Mouse (Mus musculus) left cerebral cortex, adult 18-20 months (tissue): ENCODE measurements around the gene Defb19. TPM values are rescaled to one million over a fixed set of nuclear protein-coding genes. Genes with fewer than 3 reads are reported as not detected.

ENCODE experiments used
- DNase-seq, 2 experiments: peaks; one replicate each; pipeline ENCODE4 v3.0.0; 2021 to 2022; ENCODE audit warnings: low spot score in 2 of 2, mixed read lengths in 1 of 2
- long read RNA-seq, 2 experiments: library from polyadenylated mRNA; stranded (forward); transcript quantifications; one replicate each; pipeline ENCODE4 v2.0.0; 2021
- total RNA-seq, 2 experiments: library from RNA; stranded (reverse); gene quantifications; 2 replicates each; pipeline ENCODE4 v1.2.3; 2021

The Defb19 gene
- not detected for total RNA-seq
- long read RNA-seq, experiment 1: 0 reads
- long read RNA-seq, experiment 2: 0 reads

- DNase-seq: no peak
Observed at GRCm38 (mm10) chr2:152580107-152580506, at the start of gene Defb19. Gene Defb19 (minus strand): TSS chr2:152580312.

DNA sequence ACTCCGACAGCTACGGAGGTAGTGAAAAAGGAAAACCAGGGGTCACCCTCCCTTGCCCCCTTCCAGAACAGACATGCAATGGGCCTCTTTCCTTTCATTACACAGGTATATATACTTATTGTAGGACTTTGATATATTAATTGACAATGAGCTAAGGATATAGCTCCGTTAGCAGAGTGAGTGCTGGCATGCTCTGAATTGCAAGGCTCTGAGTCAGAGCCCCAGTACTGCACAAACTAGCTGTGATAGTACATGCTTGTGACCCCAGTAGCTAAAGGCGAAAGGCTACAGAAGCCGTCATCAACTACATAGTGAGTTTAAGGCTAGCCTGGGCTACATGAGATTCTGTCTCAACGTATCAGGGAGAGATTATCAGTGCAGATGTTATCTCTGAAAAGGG is 49.8 kb upstream of the Defb19 start:
- no peak for DNase-seq

DNA sequence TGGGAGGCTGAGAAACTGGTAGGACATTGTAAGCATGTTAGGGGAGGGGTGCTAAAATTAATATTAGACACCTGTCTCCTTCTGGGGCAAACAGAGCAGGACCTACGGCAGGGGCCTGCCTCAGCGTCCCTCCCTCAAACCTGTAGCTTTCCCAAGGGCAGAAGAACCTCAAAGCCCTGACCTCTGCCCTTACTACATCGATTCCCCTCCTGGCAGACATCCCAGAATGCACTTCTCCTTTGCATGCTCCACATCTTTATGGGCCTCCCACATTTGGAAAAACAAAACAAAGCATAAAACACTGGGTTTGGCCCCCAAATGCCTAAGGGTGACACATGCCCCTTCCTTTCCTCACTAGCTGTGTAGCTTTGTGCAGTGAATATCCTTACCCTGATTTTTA is 49.1 kb upstream of the Defb19 start:
- no peak for DNase-seq

DNA sequence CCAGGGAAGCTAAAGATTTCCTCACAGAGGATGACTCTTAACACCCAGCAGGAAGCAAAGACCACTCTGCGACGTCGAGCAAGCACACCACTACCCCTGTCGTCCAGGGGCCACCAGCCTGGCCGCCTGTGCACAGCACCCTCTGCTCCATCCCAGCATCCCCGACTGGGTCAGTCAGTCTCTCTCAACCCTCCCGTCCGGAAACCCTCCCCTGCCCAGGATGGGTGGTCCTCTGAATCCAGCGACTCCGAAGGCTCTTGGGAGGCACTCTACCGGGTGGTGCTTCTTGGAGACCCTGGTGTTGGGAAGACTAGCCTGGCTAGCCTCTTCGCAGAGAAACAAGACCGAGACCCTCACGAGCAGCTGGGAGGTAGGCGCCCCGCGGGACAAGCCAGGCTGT is 48.0 kb upstream of the Defb19 start:
- no peak for DNase-seq

GRCm38 (mm10) chr2:152626774-152627591 is 46.9 kb upstream of the Defb19 start, which contains the start of gene Rem1:
Gene Rem1 (plus strand): TSS chr2:152626951.
- DNase-seq: no peak

DNA sequence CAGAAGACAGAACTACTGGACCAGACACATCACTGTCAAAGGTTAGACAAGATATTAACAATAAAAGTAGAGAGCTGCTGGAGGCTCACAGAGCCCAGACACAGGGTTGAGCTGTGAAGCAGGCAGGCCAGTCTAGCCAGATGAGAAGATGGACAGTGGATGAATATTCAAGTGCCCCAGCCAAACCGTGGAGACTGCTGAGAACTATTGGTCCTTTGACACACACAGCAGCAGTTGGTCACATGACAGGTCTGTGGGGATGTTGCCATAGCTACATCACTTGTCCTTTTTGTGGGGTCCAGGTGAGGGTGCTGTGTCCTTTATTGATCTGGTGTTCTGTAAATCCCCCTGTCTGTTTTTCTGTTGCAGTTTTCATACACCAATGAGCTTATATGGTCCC is 45.1 kb upstream of the Defb19 start:
- DNase-seq: no peak

DNA sequence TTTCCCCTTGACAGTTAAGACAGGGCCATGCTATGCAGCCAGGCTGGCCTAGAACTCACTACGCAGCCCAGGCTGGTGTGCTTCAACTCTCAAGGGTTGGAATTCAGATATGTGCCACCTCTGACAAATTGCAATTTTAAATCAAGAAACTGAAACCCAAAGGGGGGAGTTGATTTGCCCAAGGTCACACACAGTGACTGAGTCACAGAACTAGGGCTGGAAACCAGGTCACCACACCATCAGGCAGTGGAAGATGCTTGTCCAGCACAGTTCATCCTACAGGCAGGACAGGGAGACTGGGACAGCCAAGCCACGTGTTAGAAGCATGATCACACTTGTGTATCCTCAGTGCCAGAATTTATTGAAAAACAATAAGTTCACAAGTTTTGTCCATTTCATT is 44.5 kb upstream of the Defb19 start:
- DNase-seq: no peak

- no peak for DNase-seq
Observed at GRCm38 (mm10) chr2:152622953-152623352, 42.8 kb upstream of the Defb19 start, which contains the start of gene Defb25. Gene Defb25 (minus strand): TSS chr2:152623053.

DNA sequence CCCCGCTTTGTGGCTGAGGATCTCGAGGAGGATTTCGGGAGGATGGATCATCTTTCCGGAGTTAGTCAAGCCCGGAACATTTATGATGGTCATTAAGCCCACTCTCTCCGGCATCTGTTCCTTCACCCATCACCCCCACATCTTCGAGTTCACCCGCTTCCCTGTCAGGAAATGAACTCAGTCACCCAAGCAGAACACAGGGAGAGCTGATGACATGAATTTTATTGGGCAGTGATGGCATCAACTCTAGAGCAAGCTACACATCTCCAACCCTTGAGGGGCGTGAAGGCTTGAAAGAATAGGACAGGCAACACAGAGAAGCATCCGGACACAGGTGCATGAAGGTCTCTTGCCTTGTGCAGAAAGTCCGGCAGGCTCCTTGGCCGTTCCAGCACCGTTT is 42.0 kb upstream of the Defb19 start:
- no peak for DNase-seq

GRCm38 (mm10) chr2:152620367-152621134 is 40.4 kb upstream of the Defb19 start:
- peak; percentile 17 to 43 for DNase-seq

GRCm38 (mm10) chr2:152617374-152617773 is 37.3 kb upstream of the Defb19 start:
- no peak for DNase-seq

DNA sequence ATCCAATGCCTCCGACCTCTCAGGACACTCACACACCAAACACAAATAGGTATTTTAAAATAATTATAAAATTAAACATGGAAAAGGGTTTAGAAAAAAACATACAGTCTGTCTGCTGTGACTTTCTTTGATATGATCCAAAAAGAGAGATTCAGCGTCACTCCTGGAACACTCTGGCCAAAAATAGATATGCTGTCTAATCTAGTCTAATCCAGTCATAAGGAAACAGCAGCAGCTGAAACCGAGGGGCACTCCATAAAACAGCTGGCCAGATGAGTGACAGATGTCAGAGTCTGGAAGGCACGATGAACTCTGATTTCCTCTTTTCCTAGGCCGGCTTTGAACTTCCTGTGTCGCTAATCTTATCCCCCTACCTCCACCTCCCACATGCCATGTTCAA is 36.4 kb upstream of the Defb19 start:
- DNase-seq: no peak

- peak; percentile 47 to 60 for DNase-seq
Observed at GRCm38 (mm10) chr2:152615563-152615962, 35.5 kb upstream of the Defb19 start.

DNA sequence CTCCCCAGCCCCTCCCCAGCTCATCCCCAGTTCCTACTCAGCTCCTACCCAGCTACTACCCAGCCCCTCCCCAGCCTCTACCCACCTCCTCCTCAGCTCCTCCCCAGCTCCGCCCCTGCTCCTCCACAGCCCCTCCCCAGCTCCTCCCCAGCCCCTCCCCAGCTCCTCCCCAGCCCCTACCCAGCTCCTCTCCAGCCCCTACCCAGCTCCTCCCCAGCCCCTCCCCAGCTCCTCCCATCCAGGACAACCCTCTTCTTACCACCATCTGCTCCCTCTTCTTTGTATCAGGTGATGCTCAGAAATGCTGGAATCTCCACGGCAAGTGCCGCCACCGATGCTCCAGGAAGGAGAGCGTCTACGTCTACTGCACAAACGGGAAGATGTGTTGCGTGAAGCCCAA is 32.1 kb upstream of the Defb19 start:
- no peak for DNase-seq

- no peak for DNase-seq
Observed at GRCm38 (mm10) chr2:152608719-152609118, 28.6 kb upstream of the Defb19 start.

GRCm38 (mm10) chr2:152607746-152608145 is 27.6 kb upstream of the Defb19 start:
- no peak for DNase-seq

GRCm38 (mm10) chr2:152604057-152604456 is 23.9 kb upstream of the Defb19 start, which contains the start of gene Defb36:
Gene Defb36 (plus strand): TSS chr2:152604327.
- peak; percentile 29 to 39 for DNase-seq

GRCm38 (mm10) chr2:152601275-152601960 is 21.3 kb upstream of the Defb19 start:
- no peak for DNase-seq

- no peak for DNase-seq
Observed at GRCm38 (mm10) chr2:152600076-152600475, 20.0 kb upstream of the Defb19 start.

- no peak for DNase-seq
Observed at GRCm38 (mm10) chr2:152599299-152599698, 19.2 kb upstream of the Defb19 start, which contains the start of gene Defb45. Gene Defb45 (minus strand): TSS chr2:152599399.

- DNase-seq: no peak
Observed at GRCm38 (mm10) chr2:152589021-152589420, 8.9 kb upstream of the Defb19 start.
